Mouse (Mus musculus) hindbrain, embryonic 11.5 days (tissue): ENCODE results near the gene Mid1ip1. TPM values are rescaled to one million over a fixed set of nuclear protein-coding genes. Genes with fewer than 3 reads are reported as not detected.

ENCODE experiments used
- ATAC-seq: fragments of 200-750 bp; cut with Nextera tagmentation; 2 replicates; pipeline ENCODE4 v1.8.0; 2017; ENCODE audit warnings: mild to moderate bottlenecking, moderate TSS enrichment, moderate library complexity; ENCODE audit not compliant: low FRiP score
- DNase-seq: peaks from one replicate; pipeline ENCODE4 v3.0.0-alpha.2; 2015; ENCODE audit warnings: low spot score
- H3K27ac ChIP-seq: fragments of 300-500 bp; sonication (generic); 2 replicates; pipeline ENCODE4 v1.5.1; 2014; ENCODE audit warnings: mild to moderate bottlenecking, low read depth, low read length
- H3K27me3 ChIP-seq: fragments of 300-500 bp; sonication (generic); 2 replicates; pipeline ENCODE4 v1.6.1; 2014; ENCODE audit warnings: mild to moderate bottlenecking, low read length, moderate library complexity, mixed read lengths; ENCODE audit not compliant: control insufficient read depth, insufficient read depth
- H3K36me3 ChIP-seq: fragments of 300-500 bp; sonication (generic); 2 replicates; pipeline ENCODE4 v1.6.1; 2014; ENCODE audit warnings: mild to moderate bottlenecking, low read length, moderate library complexity, mixed read lengths; ENCODE audit not compliant: control insufficient read depth, insufficient read depth
- H3K4me1 ChIP-seq: fragments of 300-500 bp; sonication (generic); replicated peaks from 2 replicates; pipeline ENCODE4 v1.6.1; 2014; ENCODE audit warnings: low read length, mixed read lengths; ENCODE audit not compliant: control insufficient read depth, insufficient read depth
- H3K4me2 ChIP-seq: fragments of 300-500 bp; sonication (generic); replicated peaks from 2 replicates; pipeline ENCODE4 v1.6.1; 2014; ENCODE audit warnings: mild to moderate bottlenecking, low read depth, low read length
- H3K4me3 ChIP-seq: fragments of 300-500 bp; sonication (generic); 2 replicates; pipeline ENCODE4 v1.5.1; 2014; ENCODE audit warnings: low read depth, low read length
- H3K9ac ChIP-seq: fragments of 300-500 bp; sonication (generic); 2 replicates; pipeline ENCODE4 v1.6.1; 2014; ENCODE audit warnings: low read depth, low read length
- H3K9me3 ChIP-seq: fragments of 300-500 bp; sonication (generic); 2 replicates; pipeline ENCODE4 v1.6.1; 2016; ENCODE audit warnings: low read length; ENCODE audit not compliant: control insufficient read depth
- WGBS: fragments of 180-500 bp; shearing (Covaris S2); extraction: QIAGEN DNeasy Blood & Tissue Kit; methylation state at CpG from one replicate; pipeline ENCODE4 v1.1.7; 2014; 5-methylcytosine and 5-hydroxymethylcytosine counted together
- polyA plus RNA-seq: library from polyadenylated mRNA; unstranded; fragments of >200 nt; fragmentation: Nextera tagmentation; extraction: Ambion mirVana; gene quantifications from 2 replicates; pipeline ENCODE4 v1.2.1, GENCODE M21; 2014

Mid1ip1 gene
- polyA plus RNA-seq, result 36.5 and 41.3 TPM in 2 replicates

- peak; percentile 82 for DNase-seq
- H3K27ac ChIP-seq, result peak within 1 kb of the TSS; percentile 67; the same call in 1 of the 2 replicates
Measured at GRCm38 (mm10) chrX:10714696-10715140, at the start of gene Mid1ip1. Gene Mid1ip1 (plus strand): TSS chrX:10715013.

DNA sequence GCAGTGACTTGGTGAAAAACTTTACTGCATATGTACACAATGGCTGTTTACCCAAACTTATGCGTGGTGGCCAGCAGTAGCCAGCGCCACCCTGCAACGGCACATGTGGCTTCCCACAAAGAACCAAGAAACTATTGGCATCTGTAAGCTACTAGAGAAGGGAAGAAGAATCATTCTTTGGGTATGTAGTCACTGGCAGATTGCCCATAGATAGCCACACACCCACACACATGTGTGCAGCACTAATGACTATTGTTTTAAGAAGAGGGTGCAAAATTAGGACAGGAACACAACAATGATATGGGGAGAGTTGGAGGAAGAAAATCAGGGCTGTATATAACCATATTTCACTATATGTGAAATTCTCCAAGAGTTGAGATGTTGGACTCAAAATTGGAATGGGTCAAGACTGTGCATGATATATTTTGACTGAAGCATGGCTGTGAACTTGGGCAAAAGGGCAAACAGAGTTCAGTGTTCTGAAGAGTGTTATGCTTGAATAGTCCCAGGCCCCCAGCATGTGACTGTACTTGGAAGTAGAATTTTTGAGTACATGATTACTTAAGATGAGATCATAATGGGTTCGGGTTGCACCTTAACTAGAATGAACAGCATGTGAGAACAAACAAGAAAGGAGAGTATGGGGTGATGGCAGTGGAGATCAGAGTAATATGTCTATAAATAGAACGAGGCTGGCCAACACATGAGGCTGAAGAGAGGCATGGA lies 20.2 kb upstream of the Mid1ip1 start:
- no peak overlapping the region for H3K4me3 ChIP-seq
- no peak overlapping the region for H3K9ac ChIP-seq
- DNase-seq, result no peak
- H3K36me3 ChIP-seq, result no peaks in the 10 kb centered on the region
- no peaks in the 10 kb centered on the region for H3K27me3 ChIP-seq
- no peak overlapping the region for H3K4me2 ChIP-seq
- no peaks in the 10 kb centered on the region for H3K4me1 ChIP-seq
- no peak for ATAC-seq
- no peaks in the 10 kb centered on the region for H3K9me3 ChIP-seq
- WGBS, result 91% methylated on average over 5 of the region's 5 CpGs
- H3K27ac ChIP-seq, result no peak overlapping the region

More at GRCm38 (mm10) chrX:10714696-10715140, at the start of gene Mid1ip1:
- Histone ChIP-seq H3K4me2 (peak within 1 kb of the TSS; percentile 34), H3K27me3 (no peaks in the 10 kb centered on the region), H3K9ac (no peak within 1 kb of the TSS), H3K4me3 (no peak within 1 kb of the TSS), H3K9me3 (no peaks in the 10 kb centered on the region), H3K36me3 (no peaks in the 10 kb centered on the region), H3K4me1 (no peaks in the 10 kb centered on the region)
- ATAC-seq, result peak; percentile 72
- WGBS, result 19% methylated on average over 12 of the region's 12 CpGs

DNA sequence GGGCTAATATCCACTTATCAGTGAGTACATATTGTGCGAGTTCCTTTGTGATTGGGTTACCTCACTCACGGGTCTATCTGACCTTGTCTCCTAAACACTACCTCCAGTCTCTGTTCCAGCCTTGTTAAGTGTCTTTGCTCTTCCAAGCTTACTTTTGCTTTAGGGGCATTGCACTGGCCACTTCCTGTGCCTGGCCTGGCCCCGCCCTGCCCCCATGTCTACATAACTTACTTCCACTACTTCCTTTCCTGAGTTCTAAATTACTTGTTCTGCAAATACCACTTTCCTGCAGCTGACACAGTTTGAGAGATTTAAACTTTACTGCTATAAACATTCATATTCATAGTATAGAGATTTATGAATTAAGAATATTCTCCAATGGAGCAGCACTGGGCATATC lies 8.1 kb upstream of the Mid1ip1 start:
- Histone ChIP-seq H3K4me2 (no peak overlapping the region), H3K9me3 (no peaks in the 10 kb centered on the region), H3K9ac (no peak overlapping the region), H3K27ac (no peak overlapping the region), H3K4me1 (no peaks in the 10 kb centered on the region), H3K4me3 (no peak overlapping the region), H3K36me3 (no peaks in the 10 kb centered on the region), H3K27me3 (no peaks in the 10 kb centered on the region)
- 95% methylated on average over 3 of the region's 3 CpGs for WGBS
- ATAC-seq (no peak), DNase-seq (no peak)

DNA sequence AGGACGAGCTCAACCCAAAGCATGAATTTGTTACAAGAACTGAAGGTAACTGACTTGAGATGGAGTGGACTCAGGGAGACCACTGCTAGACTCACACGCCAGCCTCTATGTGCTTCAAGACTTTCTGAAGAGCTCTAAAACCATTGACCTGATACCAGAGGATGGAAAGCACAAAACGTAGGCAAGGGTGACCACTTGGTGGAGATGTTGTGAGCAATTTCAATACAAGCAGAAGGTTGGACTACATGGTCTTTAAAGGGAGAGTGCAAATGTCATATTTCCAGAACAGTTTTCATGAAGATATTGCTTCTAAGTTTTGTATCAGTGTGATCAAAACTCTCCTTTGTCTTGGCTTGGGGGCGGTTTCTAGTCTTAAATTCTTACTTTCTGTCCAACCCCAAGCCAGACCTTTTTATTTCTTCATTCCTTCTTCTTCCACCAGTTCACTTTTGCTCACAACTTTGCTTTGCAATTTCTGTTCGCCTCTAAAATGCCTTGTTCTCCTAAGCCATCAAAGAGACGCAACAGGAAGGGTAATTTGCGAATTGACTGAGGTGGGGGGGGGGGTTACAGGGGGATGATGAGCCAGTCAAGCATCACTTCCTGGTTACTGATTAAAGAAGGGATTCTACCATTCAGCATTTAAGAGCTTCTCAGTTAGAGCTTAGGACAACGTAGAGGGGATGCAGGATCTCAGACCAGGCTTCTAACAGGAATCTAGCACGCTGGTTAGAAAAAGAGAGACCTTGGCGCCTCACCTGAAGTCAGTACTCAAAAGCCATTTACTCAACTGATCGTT lies 775 bp upstream of the Mid1ip1 start:
- Histone ChIP-seq H3K4me1 (no peaks in the 10 kb centered on the region), H3K27me3 (no peaks in the 10 kb centered on the region), H3K9me3 (no peaks in the 10 kb centered on the region), H3K9ac (no peak overlapping the region), H3K36me3 (no peaks in the 10 kb centered on the region), H3K4me2 (peak overlapping the region; percentile 34), H3K4me3 (no peak overlapping the region), H3K27ac (peak overlapping the region; percentile 67; the same call in 1 of the 2 replicates)
- DNase-seq (no peak), ATAC-seq (no peak)
- WGBS, result 39% methylated on average over 11 of the region's 11 CpGs

DNA sequence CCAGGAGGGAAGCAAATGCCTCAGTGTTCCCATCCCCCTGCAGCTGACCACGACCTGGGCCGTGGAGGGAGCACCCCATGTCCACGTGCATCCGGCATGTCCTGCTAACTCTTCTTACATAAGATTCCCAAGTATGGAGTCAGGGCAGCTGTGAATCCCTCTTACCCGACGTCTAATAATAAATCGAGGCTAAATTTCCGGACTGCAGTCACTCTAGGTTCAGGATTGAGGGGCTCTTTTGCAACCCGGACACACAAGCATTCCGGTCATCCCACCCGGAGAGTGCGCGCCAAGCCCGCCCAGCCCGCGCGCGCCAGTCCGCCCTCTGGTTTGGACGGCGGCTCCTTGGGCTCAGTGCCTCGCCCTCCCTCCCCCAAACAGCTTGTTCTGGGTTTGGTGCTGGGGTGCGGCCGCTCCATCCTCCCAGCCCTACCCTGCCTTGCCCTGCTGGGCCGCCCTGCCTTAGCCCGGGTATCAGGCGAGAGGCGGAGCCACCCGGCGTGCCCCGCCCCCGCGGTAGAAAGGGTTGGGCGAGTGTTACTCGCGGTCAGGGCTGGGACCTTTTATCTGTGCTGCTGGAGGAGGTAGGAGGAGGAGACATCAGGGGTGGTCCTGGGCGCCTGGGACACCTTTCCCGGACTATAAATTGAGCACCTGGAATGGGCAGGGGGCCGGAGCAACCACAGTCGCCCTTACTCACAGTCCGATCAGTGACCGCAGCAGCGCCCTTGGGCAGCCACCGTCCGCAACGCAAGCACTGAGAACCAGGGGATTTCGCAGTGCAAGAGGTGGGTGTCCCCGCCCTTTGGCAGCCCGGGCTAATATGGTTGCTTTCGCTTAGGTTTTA lies 2.3 kb downstream of the Mid1ip1 start:
- peak overlapping the region; percentile 72 for H3K9ac ChIP-seq
- H3K9me3 ChIP-seq, result no peaks in the 10 kb centered on the region
- 17% methylated on average over 48 of the region's 50 CpGs for WGBS
- ATAC-seq (peak; percentile 92), DNase-seq (peak; percentile 79)
- peak overlapping the region; percentile 71; the same call in 1 of the 2 replicates for H3K27ac ChIP-seq
- no peaks in the 10 kb centered on the region for H3K36me3 ChIP-seq
- H3K4me1 ChIP-seq, result no peaks in the 10 kb centered on the region
- H3K4me2 ChIP-seq, result peak overlapping the region; percentile 55
- H3K27me3 ChIP-seq, result no peaks in the 10 kb centered on the region
- H3K4me3 ChIP-seq, result peak overlapping the region; percentile 57

- no peaks in the 10 kb centered on the region for H3K36me3 ChIP-seq
- no peaks in the 10 kb centered on the region for H3K27me3 ChIP-seq
- peak overlapping the region; percentile 63 for H3K27ac ChIP-seq
- peak; percentile 53 for DNase-seq
- H3K4me2 ChIP-seq, result peak overlapping the region; percentile 55
- ATAC-seq, result peak; percentile 6; the same call in 1 of the 2 replicates
- H3K4me3 ChIP-seq, result peak overlapping the region; percentile 57
- H3K9me3 ChIP-seq, result no peaks in the 10 kb centered on the region
- peak overlapping the region; percentile 72 for H3K9ac ChIP-seq
- H3K4me1 ChIP-seq, result no peaks in the 10 kb centered on the region
- 17% methylated on average over 56 of the region's 61 CpGs for WGBS
Measured at GRCm38 (mm10) chrX:10718021-10718837, 3.4 kb downstream of the Mid1ip1 start.

- H3K4me1 ChIP-seq, result no peaks in the 10 kb centered on the region
- WGBS, result 13% methylated on average over 20 of the region's 22 CpGs
- H3K9me3 ChIP-seq, result no peaks in the 10 kb centered on the region
- no peaks in the 10 kb centered on the region for H3K27me3 ChIP-seq
- DNase-seq, result peak; percentile 57
- H3K27ac ChIP-seq, result peak overlapping the region; percentile 63
- peak overlapping the region; percentile 57 for H3K4me3 ChIP-seq
- peak; percentile 57 for ATAC-seq
- H3K9ac ChIP-seq, result peak overlapping the region; percentile 72
- H3K4me2 ChIP-seq, result peak overlapping the region; percentile 55
- no peaks in the 10 kb centered on the region for H3K36me3 ChIP-seq
Measured at GRCm38 (mm10) chrX:10718838-10719539, 4.2 kb downstream of the Mid1ip1 start.
